Mouse (Mus musculus) heart, embryonic 14.5 days (tissue): ENCODE data around the gene Atf6b. TPM values are rescaled to one million over a fixed set of nuclear protein-coding genes. Genes with fewer than 3 reads are reported as not detected.
A peak's percentile ranks its signal among the peaks of the same experiment; 100 is the strongest.

ENCODE experiments used
- ATAC-seq: fragments of 200-750 bp; cut with Nextera tagmentation; 2 replicates; pipeline ENCODE4 v1.8.0; 2017; ENCODE audit warnings: low read depth, moderate TSS enrichment; ENCODE audit not compliant: insufficient number of reproducible peaks, insufficient read depth, low FRiP score
- H3K27ac ChIP-seq, 2 experiments: fragments of 200-500 bp in 1 of 2; fragments of 300-500 bp in 1 of 2; sonication (generic) in 1 of 2; replicated peaks in 1 of 2; 2 replicates each; pipeline ENCODE4 v1.5.1; 2012 to 2014; ENCODE audit warnings: low read depth in 2 of 2, low read length in 2 of 2, control low read depth in 1 of 2, mild to moderate bottlenecking in 1 of 2, mixed read lengths in 1 of 2; ENCODE audit not compliant: control insufficient read depth in 1 of 2, insufficient read depth in 1 of 2
- H3K27me3 ChIP-seq: fragments of 300-500 bp; sonication (generic); 2 replicates; pipeline ENCODE4 v1.6.1; 2014; ENCODE audit warnings: mild to moderate bottlenecking, low read length, control low read depth; ENCODE audit not compliant: control insufficient read depth, insufficient read depth
- H3K36me3 ChIP-seq: fragments of 300-500 bp; sonication (generic); 2 replicates; pipeline ENCODE4 v1.6.1; 2014; ENCODE audit warnings: mild to moderate bottlenecking, control low read depth, low read length, mixed read lengths; ENCODE audit not compliant: control insufficient read depth, insufficient read depth
- H3K4me1 ChIP-seq, 2 experiments: fragments of 200-500 bp in 1 of 2; fragments of 300-500 bp in 1 of 2; sonication (generic) in 1 of 2; 2 replicates each; pipeline ENCODE4 v1.6.1; 2012 to 2014; ENCODE audit warnings: low read length in 2 of 2, control low read depth in 1 of 2, mixed read lengths in 1 of 2; ENCODE audit not compliant: control insufficient read depth in 2 of 2, insufficient read depth in 2 of 2
- H3K4me2 ChIP-seq: fragments of 300-500 bp; sonication (generic); 2 replicates; pipeline ENCODE4 v1.6.1; 2014; ENCODE audit warnings: mild to moderate bottlenecking, low read length
- H3K4me3 ChIP-seq, 2 experiments: fragments of 200-500 bp in 1 of 2; fragments of 300-500 bp in 1 of 2; sonication (generic) in 1 of 2; 2 replicates each; pipeline ENCODE4 v1.5.1; 2012 to 2014; ENCODE audit warnings: low read length in 2 of 2, mild to moderate bottlenecking in 2 of 2, control low read depth in 1 of 2, low read depth in 1 of 2, moderate library complexity in 1 of 2; ENCODE audit not compliant: control insufficient read depth in 1 of 2, insufficient read depth in 1 of 2
- H3K9ac ChIP-seq: fragments of 300-500 bp; sonication (generic); 2 replicates; pipeline ENCODE4 v1.6.1; 2014; ENCODE audit warnings: mild to moderate bottlenecking, low read length
- H3K9me3 ChIP-seq: fragments of 300-500 bp; sonication (generic); 2 replicates; pipeline ENCODE4 v1.6.1; 2016; ENCODE audit warnings: low read length, control low read depth; ENCODE audit not compliant: control insufficient read depth
- WGBS: fragments of 180-500 bp; shearing (Covaris S2); extraction: QIAGEN DNeasy Blood & Tissue Kit; methylation state at CpG from one replicate; pipeline ENCODE4 v1.1.7; 2014; 5-methylcytosine and 5-hydroxymethylcytosine counted together
- polyA plus RNA-seq: library from polyadenylated mRNA; unstranded; fragments of >200 nt; fragmentation: Nextera tagmentation; extraction: Ambion mirVana; gene quantifications from 2 replicates; pipeline ENCODE4 v1.2.1, GENCODE M21; 2014

The Atf6b gene
- polyA plus RNA-seq, 1 experiment from 2014 or later: 34.3 TPM

DNA sequence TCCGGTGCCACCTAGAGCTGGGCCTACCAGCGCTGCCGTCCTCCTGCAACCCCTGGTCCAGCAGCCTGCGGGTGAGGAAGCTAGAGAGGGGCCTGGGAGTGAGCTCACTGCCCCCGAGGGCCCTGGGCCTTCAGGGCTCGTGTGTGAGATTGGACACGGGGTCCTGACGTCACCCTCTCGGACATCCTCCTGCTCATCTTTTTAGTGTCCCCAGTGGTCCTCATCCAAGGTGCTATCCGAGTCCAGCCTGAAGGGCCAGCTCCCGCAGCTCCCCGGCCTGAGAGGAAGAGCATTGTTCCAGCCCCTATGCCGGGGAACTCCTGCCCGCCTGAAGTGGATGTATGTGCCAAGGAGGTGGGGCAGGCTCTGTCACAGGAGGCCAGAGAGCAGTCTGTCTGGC, 3.8 kb downstream of the Atf6b start:
- Histone ChIP-seq H3K9me3 (no peaks in the 10 kb centered on the region), H3K4me2 (no peak overlapping the region), H3K4me1 (peaks cover 13 to 33% of the 10 kb centered on the region in 2 experiments), H3K27ac (no peak overlapping the region), H3K36me3 (peaks cover 56% of the 10 kb centered on the region), H3K9ac (no peak overlapping the region), H3K4me3 (no peak overlapping the region), H3K27me3 (no peaks in the 10 kb centered on the region)
- ATAC-seq: no peak
- WGBS: 87% methylated on average over 14 of the region's 14 CpGs

DNA sequence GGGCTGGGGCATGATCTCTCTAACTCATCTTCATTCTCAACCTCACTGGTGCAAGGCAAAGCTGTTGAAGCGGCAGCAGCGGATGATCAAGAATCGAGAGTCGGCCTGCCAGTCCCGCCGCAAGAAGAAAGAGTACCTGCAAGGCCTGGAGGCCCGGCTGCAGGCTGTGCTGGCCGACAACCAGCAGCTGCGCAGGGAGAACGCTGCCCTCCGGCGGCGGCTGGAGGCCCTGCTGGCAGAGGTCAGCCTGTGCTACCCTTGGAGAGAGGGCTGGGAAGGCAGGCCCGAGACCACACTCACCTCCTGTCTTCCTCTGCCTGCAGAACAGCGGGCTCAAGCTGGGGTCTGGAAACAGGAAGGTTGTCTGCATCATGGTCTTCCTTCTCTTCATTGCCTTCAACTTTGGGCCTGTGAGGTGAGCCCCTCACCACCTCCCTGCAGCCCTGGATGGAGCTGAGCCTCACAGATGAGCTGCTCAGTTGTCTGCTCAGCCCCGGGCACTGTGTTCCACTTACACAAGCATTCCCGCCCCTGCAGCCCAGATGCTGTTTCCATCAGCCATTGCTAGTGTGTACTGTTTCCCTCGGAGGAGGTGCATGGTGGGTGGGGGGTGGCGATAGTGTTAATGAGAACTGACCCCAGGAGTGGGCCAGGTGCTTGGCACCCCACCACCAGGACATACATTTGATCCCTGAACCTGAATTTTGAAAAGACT, 4.7 kb downstream of the Atf6b start:
- H3K27me3 ChIP-seq: no peaks in the 10 kb centered on the region
- no peak overlapping the region for H3K4me3 ChIP-seq
- 60% methylated on average over 19 of the region's 19 CpGs for WGBS
- peaks cover 56% of the 10 kb centered on the region for H3K36me3 ChIP-seq
- no peak overlapping the region for H3K4me2 ChIP-seq
- no peak for ATAC-seq
- H3K9ac ChIP-seq: no peak overlapping the region
- H3K27ac ChIP-seq: no peak overlapping the region
- peaks cover 18 to 33% of the 10 kb centered on the region in 2 experiments for H3K4me1 ChIP-seq
- no peaks in the 10 kb centered on the region for H3K9me3 ChIP-seq

DNA sequence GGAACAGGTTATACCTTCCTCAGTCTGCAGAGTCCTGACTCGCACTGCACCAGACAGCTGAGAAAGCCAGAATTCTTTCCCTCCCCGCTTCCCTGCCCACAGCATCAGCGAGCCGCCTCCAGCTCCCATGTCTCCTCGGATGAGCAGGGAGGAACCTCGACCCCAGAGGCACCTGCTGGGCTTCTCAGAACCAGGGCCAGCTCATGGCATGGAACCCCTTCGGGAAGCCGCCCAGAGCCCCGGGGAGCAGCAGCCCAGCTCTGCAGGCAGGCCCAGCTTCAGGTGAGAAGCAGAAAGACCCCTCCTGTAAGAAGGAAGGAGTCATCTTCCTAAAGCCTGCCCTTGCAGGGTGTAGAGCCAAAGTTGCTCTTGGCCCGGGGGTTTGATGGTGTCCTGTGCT, 5.6 kb downstream of the Atf6b start:
- WGBS: 89% methylated on average over 10 of the region's 10 CpGs

DNA sequence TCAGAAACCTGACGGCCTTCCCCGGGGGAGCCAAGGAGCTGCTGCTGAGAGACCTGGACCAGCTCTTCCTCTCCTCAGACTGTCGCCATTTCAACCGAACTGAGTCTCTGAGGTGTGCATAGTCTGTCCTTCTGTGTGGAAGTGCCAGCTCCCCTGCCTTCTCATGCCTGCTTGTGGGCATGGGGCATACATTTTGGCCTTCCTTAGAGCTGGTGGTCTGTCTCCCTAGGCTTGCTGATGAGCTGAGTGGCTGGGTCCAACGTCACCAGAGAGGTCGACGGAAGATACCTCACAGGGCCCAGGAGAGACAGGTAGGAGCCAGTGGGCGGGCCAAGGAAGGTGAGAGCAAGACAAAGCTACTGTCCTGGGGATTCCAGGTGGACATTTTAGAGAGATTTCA, 6.0 kb downstream of the Atf6b start:
- H3K9ac ChIP-seq: no peak overlapping the region
- no peak overlapping the region for H3K4me2 ChIP-seq
- peaks cover 15 to 28% of the 10 kb centered on the region in 2 experiments; a peak in 3 of 4 replicates for H3K4me1 ChIP-seq
- WGBS: 85% methylated on average over 8 of the region's 8 CpGs
- no peak overlapping the region for H3K27ac ChIP-seq
- no peaks in the 10 kb centered on the region for H3K27me3 ChIP-seq
- no peak for ATAC-seq
- no peak overlapping the region for H3K4me3 ChIP-seq
- H3K9me3 ChIP-seq: no peaks in the 10 kb centered on the region
- peaks cover 56% of the 10 kb centered on the region for H3K36me3 ChIP-seq

More for the DNA sequence above, 5.6 kb downstream of the Atf6b start:
- Histone ChIP-seq H3K4me3 (no peak overlapping the region), H3K9me3 (no peaks in the 10 kb centered on the region), H3K36me3 (peaks cover 56% of the 10 kb centered on the region), H3K4me1 (peaks cover 18 to 32% of the 10 kb centered on the region in 2 experiments), H3K4me2 (no peak overlapping the region), H3K9ac (no peak overlapping the region), H3K27me3 (no peaks in the 10 kb centered on the region), H3K27ac (no peak overlapping the region)
- ATAC-seq: no peak

DNA sequence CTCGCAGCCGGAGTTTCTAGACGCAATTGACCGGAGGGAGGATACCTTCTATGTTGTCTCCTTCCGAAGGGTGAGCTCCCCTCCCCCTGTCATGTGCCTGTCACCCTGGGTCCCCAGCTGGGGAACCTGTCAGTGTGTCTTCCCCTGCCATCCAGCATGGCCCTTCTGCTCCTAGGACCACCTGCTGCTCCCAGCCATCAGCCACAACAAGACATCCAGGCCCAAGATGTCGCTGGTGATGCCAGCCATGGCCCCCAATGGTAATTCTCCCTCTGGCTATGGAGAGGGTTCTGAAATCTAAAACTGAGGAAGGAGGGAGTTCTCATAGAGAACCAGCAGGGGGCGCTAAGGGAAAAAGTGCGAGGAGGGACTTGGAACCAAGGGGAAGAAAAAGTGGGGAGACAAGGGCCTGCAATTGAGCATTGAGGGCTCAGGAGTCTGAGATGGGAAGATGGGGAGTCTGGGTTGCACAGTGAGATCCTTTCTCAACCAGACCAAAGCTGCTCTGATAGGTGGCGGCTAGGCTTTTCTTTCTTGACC, 6.9 kb downstream of the Atf6b start:
- Histone ChIP-seq H3K27ac (no peak overlapping the region), H3K27me3 (0 out of 2 replicates have a peak, but pooled peaks cover 3% of the 10 kb centered on the region), H3K36me3 (peaks cover 55% of the 10 kb centered on the region), H3K4me3 (no peak overlapping the region), H3K9me3 (no peaks in the 10 kb centered on the region), H3K9ac (no peak overlapping the region), H3K4me2 (no peak overlapping the region), H3K4me1 (peaks cover 12 to 25% of the 10 kb centered on the region in 2 experiments)
- 68% methylated on average over 9 of the region's 9 CpGs for WGBS
- ATAC-seq: no peak

DNA sequence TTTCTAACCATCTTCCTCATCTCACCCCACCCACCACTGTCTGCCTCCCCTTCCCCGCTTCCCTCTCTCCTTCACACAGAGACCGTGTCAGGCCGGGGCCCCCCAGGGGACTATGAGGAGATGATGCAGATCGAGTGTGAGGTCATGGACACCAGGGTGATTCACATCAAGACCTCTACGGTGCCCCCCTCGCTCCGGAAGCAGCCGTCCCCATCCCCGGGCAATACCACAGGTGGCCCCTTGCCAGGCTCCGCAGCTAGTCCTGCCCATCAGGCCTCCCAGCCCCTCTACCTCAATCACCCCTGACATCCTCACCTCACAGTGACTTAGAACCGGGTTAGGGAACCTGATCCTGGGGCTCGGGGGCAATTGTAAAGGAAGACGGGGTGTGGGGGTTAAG, 7.4 kb downstream of the Atf6b start:
- Histone ChIP-seq H3K4me2 (no peak overlapping the region), H3K4me3 (no peak overlapping the region), H3K9ac (no peak overlapping the region), H3K27me3 (peaks cover 8% of the 10 kb centered on the region; the same call in 1 of the 2 replicates), H3K9me3 (no peaks in the 10 kb centered on the region), H3K36me3 (peaks cover 49% of the 10 kb centered on the region), H3K27ac (0 out of 4 replicates have a peak overlapping the region, but pooled peaks of 1 of the 2 experiments have one; percentile 34), H3K4me1 (peaks cover 17 to 28% of the 10 kb centered on the region in 2 experiments)
- ATAC-seq: no peak
- WGBS: 94% methylated on average over 13 of the region's 13 CpGs

DNA sequence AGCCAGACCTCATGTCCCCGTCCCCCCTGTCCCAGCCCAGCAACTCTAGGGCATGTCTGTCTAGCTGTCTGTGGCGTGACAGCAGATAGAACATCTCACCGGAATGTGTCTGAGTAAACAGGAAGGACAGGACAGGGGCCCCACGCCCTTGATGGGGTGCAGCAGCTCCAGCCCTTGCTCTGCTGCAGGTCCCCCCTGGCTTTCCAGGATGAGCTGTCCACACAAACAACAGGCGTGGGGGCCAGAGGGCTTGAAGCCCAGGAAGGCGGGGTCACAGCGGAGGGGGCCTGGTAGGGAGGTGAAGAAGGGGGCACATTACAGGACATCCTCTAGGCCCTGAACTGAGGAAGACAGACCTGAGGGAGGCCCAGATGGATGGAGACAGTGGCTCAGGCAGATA, 8.2 kb downstream of the Atf6b start:
- peak overlapping the region; percentile 9 to 34; a peak in 3 of 4 replicates for H3K27ac ChIP-seq
- no peak; the same call in none of the 2 replicates for ATAC-seq
- peak overlapping the region; percentile 36; the same call in 1 of the 2 replicates for H3K9ac ChIP-seq

More for the DNA sequence above, 8.2 kb downstream of the Atf6b start:
- Histone ChIP-seq H3K4me2 (no peak overlapping the region), H3K4me1 (peaks cover 17 to 32% of the 10 kb centered on the region in 2 experiments), H3K9me3 (no peaks in the 10 kb centered on the region), H3K36me3 (peaks cover 41% of the 10 kb centered on the region), H3K4me3 (no peak overlapping the region), H3K27me3 (peaks cover 10% of the 10 kb centered on the region)
- 48% methylated on average over 7 of the region's 7 CpGs for WGBS
